Mouse (Mus musculus): ENCODE measurements at regions not wholly inside any gene's neighbourhood (a gene's known extent, or its start where the extent isn't known, plus 50 kb on each side); places are given as distances from the start of the nearest gene placed in this dataset.
"Not testable (repeated sequence)": the region's sequence is repeated elsewhere in the genome, so short reads cannot be mapped to it uniquely, and the experiment has no call there.

DNA sequence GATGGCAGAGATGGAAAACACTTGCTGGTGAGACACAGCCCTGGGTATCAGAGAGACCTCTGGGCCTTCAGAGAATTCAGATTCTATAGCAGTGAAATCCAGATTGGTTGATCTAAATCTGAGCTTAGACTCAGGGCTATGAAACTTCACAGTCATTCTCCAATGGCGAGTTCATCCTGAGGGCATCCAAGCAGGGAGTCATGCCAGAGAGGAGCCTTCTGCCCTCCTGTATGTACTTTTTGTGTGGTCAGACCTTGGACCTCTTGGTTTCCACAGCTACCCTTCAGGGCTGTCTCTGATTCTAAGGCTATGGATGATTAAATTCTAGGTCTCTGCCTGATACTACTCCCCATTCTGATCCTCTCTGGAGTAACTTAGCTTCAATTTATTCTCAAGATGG, 122.0 kb upstream of the Mettl15 start:
- 74% methylated on average over 1 of the region's 1 CpGs for WGBS

DNA sequence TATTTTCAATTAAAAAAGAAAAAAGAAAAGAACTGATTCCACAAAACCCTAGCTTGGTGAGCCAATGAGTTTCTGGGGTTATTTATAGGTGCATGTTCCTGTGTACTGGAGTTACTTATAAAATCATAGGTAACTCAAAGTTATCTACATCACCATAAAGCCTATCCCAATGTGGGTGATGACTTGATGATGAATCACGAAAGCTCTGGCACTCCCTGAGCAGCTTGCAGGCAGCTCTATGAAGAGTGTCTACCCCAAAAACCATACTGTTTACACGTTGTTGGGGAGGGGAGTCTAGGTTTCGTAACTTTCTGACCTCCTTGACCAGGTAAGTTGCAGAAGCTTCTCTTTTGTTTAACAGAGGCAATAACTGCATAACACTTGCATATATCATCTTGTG, 123.7 kb upstream of the Mettl15 start:
- 76% methylated on average over 3 of the region's 3 CpGs for WGBS
- no peak for ATAC-seq (ENCODE audit: insufficient number of reproducible peaks, low FRiP score, low TSS enrichment, low read depth)

More for the DNA sequence above, 122.0 kb upstream of the Mettl15 start:
- DNase-seq (ENCODE audit: low spot score) (no peak), ATAC-seq (ENCODE audit: insufficient number of reproducible peaks, low FRiP score, low TSS enrichment, low read depth) (no peak)
- Histone ChIP-seq H3K4me1 (ENCODE audit: control insufficient read depth, insufficient read depth, low read length) (no peaks in the 10 kb centered on the region), H3K4me2 (ENCODE audit: low read depth, severe bottlenecking) (no peak overlapping the region), H3K4me3 (ENCODE audit: low read depth, low read length) (no peak overlapping the region), H3K36me3 (ENCODE audit: control insufficient read depth, insufficient read depth, low read length) (no peaks in the 10 kb centered on the region), H3K9me3 (ENCODE audit: control insufficient read depth, low read length) (no peaks in the 10 kb centered on the region), H3K27me3 (ENCODE audit: control insufficient read depth, insufficient read depth, low read length) (no peaks in the 10 kb centered on the region), H3K9ac (ENCODE audit: low read length) (no peak overlapping the region), H3K27ac (replicated peaks; ENCODE audit: low read depth, low read length) (no peak overlapping the region)

DNA sequence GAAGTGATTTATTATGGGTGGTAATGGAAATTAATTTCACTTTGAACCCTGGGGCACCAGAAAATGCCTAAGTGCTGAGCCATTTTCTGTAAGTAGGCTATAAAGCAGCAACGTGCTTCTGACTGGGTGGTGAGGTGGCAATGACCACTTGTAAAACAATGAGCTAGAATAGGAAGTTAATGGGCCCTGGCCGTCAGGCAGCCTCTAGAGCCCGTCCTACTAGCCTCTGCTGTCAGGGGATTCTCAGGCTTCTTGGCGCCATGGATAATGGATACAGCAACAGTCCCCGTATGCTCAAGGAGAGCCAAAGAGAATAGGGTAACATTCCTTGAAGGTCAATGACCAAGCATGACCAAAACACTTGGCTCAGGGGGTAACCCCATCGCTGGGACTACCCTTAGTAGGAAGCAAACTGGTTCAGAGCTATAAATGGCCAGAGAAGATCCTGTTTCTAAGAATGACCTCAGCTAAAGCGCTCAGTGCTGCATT, 126.1 kb upstream of the Mettl15 start:
- ATAC-seq (ENCODE audit: insufficient number of reproducible peaks, low FRiP score, low TSS enrichment, low read depth) (no peak), DNase-seq (ENCODE audit: low spot score) (peak; percentile 32)
- H3K27me3 ChIP-seq (ENCODE audit: control insufficient read depth, insufficient read depth, low read length) = no peaks in the 10 kb centered on the region
- no peaks in the 10 kb centered on the region for H3K36me3 ChIP-seq (ENCODE audit: control insufficient read depth, insufficient read depth, low read length)
- no peaks in the 10 kb centered on the region for H3K9me3 ChIP-seq (ENCODE audit: control insufficient read depth, low read length)
- no peaks in the 10 kb centered on the region for H3K4me1 ChIP-seq (ENCODE audit: control insufficient read depth, insufficient read depth, low read length)
- 42% methylated on average over 7 of the region's 7 CpGs for WGBS
- H3K9ac ChIP-seq (ENCODE audit: low read length) = no peak overlapping the region
- no peak overlapping the region for H3K4me2 ChIP-seq (ENCODE audit: low read depth, severe bottlenecking)
- no peak overlapping the region for H3K4me3 ChIP-seq (ENCODE audit: low read depth, low read length)
- H3K27ac ChIP-seq (replicated peaks; ENCODE audit: low read depth, low read length) = no peak overlapping the region

More for the DNA sequence above, 123.7 kb upstream of the Mettl15 start:
- Histone ChIP-seq H3K27ac (replicated peaks; ENCODE audit: low read depth, low read length) (no peak overlapping the region), H3K4me1 (ENCODE audit: control insufficient read depth, insufficient read depth, low read length) (no peaks in the 10 kb centered on the region), H3K4me2 (ENCODE audit: low read depth, severe bottlenecking) (no peak overlapping the region), H3K27me3 (ENCODE audit: control insufficient read depth, insufficient read depth, low read length) (no peaks in the 10 kb centered on the region), H3K9ac (ENCODE audit: low read length) (no peak overlapping the region), H3K4me3 (ENCODE audit: low read depth, low read length) (no peak overlapping the region), H3K9me3 (ENCODE audit: control insufficient read depth, low read length) (no peaks in the 10 kb centered on the region), H3K36me3 (ENCODE audit: control insufficient read depth, insufficient read depth, low read length) (no peaks in the 10 kb centered on the region)
- DNase-seq (ENCODE audit: low spot score) = no peak

DNA sequence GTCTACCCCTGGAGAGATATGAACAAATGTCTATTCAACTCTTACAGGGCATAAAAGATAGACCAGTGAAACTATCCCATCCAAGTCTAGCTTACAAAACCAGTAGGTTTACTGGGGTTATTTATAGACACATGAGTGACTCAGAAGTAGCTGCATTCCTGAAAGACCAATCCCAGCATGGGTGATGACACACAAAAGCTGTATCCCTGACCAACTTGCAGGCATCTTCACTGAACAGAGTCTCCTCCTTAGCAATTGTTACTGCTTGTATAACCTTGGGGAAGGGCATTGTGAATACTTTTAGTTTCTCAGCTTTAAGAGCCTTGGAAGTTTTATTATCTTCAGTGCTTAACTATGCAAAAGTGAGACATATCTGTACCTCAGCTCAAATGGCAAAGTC, 139.6 kb upstream of the Mettl15 start:
- H3K27ac ChIP-seq (replicated peaks; ENCODE audit: low read depth, low read length) = no peak overlapping the region
- no peak overlapping the region for H3K4me3 ChIP-seq (ENCODE audit: low read depth, low read length)
- no peak for ATAC-seq (ENCODE audit: insufficient number of reproducible peaks, low FRiP score, low TSS enrichment, low read depth)
- H3K27me3 ChIP-seq (ENCODE audit: control insufficient read depth, insufficient read depth, low read length) = no peaks in the 10 kb centered on the region
- H3K4me1 ChIP-seq (ENCODE audit: control insufficient read depth, insufficient read depth, low read length) = no peaks in the 10 kb centered on the region
- H3K36me3 ChIP-seq (ENCODE audit: control insufficient read depth, insufficient read depth, low read length) = no peaks in the 10 kb centered on the region
- H3K9ac ChIP-seq (ENCODE audit: low read length) = no peak overlapping the region
- no peaks in the 10 kb centered on the region for H3K9me3 ChIP-seq (ENCODE audit: control insufficient read depth, low read length)
- H3K4me2 ChIP-seq (ENCODE audit: low read depth, severe bottlenecking) = no peak overlapping the region
- DNase-seq (ENCODE audit: low spot score) = no peak

DNA sequence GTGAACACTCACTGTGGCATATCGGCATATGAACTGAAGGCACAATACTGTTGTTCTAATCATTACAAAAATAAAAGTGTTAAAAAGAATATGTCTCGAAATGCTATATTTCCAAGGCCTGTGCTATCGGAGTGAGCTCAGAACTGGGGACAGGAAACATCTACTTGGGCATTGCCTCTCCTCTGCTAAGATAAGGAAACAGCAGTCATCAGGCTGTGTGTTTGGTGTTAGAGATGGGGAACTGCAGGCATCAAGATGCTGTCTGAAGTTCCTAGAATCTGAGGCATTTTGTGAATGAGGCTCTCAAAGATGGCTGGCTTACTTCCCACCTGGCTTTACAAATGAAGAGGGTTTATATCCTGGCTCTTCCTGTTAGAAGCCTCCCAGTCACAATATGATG, 150.6 kb upstream of the Mettl15 start:
- WGBS = 92% methylated on average over 3 of the region's 3 CpGs
- Histone ChIP-seq H3K27me3 (ENCODE audit: control insufficient read depth, insufficient read depth, low read length) (no peaks in the 10 kb centered on the region), H3K9me3 (ENCODE audit: control insufficient read depth, low read length) (no peaks in the 10 kb centered on the region), H3K27ac (replicated peaks; ENCODE audit: low read depth, low read length) (no peak overlapping the region), H3K4me1 (ENCODE audit: control insufficient read depth, insufficient read depth, low read length) (no peaks in the 10 kb centered on the region), H3K4me2 (ENCODE audit: low read depth, severe bottlenecking) (no peak overlapping the region), H3K4me3 (ENCODE audit: low read depth, low read length) (no peak overlapping the region), H3K36me3 (ENCODE audit: control insufficient read depth, insufficient read depth, low read length) (no peaks in the 10 kb centered on the region), H3K9ac (ENCODE audit: low read length) (no peak overlapping the region)
- DNase-seq (ENCODE audit: low spot score) (no peak), ATAC-seq (ENCODE audit: insufficient number of reproducible peaks, low FRiP score, low TSS enrichment, low read depth) (no peak)

DNA sequence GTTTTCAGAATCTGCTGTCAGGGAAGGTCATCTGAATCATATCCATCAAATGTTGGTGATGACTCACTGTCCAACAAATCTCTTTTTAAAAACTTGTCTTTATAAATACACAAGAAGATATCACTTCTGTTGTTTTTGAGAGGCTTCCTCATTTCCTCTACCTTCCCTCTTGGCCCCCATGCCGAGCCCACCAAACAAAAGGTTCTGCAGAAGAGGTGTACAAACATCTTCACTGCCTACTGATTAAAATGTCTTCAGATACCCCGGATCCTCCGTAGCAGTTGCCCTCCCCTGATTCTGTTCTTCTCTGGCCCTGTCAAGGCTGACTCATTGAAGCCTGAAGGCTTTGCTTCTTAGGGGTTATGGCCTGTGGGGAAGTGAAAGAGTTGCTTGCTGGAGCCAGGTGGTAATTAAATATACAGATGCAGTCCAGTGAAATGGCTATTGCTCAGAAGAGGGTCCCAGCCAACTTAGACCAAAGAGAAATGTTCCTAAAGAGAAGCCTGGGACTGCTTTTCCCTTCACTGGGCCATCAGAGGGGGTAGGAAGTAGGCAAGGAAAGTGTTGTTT, 162.1 kb upstream of the Mettl15 start:
- Histone ChIP-seq H3K36me3 (ENCODE audit: control insufficient read depth, insufficient read depth, low read length) (no peaks in the 10 kb centered on the region), H3K4me1 (ENCODE audit: control insufficient read depth, insufficient read depth, low read length) (no peaks in the 10 kb centered on the region), H3K27me3 (ENCODE audit: control insufficient read depth, insufficient read depth, low read length) (no peaks in the 10 kb centered on the region), H3K4me3 (ENCODE audit: low read depth, low read length) (no peak overlapping the region), H3K9ac (ENCODE audit: low read length) (no peak overlapping the region), H3K27ac (replicated peaks; ENCODE audit: low read depth, low read length) (no peak overlapping the region), H3K4me2 (ENCODE audit: low read depth, severe bottlenecking) (no peak overlapping the region), H3K9me3 (ENCODE audit: control insufficient read depth, low read length) (no peaks in the 10 kb centered on the region)
- DNase-seq (ENCODE audit: low spot score) = no peak
- 84% methylated on average over 3 of the region's 3 CpGs for WGBS
- no peak for ATAC-seq (ENCODE audit: insufficient number of reproducible peaks, low FRiP score, low TSS enrichment, low read depth)

DNA sequence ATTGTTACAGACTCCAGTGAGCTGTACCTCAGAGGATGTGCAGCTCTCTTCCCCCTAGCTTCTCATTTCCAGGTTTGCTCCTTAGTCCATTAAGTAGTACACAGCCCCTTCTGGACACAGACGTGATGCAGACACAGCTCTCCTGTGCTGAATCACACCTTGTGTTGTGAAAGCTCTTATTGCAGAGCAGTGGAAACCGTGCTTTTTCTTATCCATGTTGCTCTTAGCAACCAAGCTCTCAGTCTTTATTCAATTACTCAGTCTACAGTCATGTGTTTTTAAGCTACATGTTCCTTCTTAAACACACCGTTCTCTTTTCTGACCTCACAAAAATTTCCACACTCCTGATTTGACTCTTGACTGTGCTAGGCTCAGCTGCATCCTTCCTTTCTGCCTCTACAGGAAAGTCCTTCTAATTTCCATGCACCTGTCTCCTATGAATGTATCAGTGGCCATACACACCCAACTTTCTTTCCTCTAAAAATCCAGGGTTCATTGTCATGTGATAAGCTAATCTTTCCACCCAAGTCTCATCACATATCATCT, 163.0 kb upstream of the Mettl15 start:
- no peak overlapping the region for H3K4me3 ChIP-seq (ENCODE audit: low read depth, low read length)
- 75% methylated on average over 3 of the region's 3 CpGs for WGBS
- ATAC-seq (ENCODE audit: insufficient number of reproducible peaks, low FRiP score, low TSS enrichment, low read depth) (no peak), DNase-seq (ENCODE audit: low spot score) (no peak)
- no peaks in the 10 kb centered on the region for H3K36me3 ChIP-seq (ENCODE audit: control insufficient read depth, insufficient read depth, low read length)
- no peak overlapping the region for H3K4me2 ChIP-seq (ENCODE audit: low read depth, severe bottlenecking)
- H3K27ac ChIP-seq (replicated peaks; ENCODE audit: low read depth, low read length) = no peak overlapping the region
- H3K4me1 ChIP-seq (ENCODE audit: control insufficient read depth, insufficient read depth, low read length) = no peaks in the 10 kb centered on the region
- no peaks in the 10 kb centered on the region for H3K9me3 ChIP-seq (ENCODE audit: control insufficient read depth, low read length)
- H3K9ac ChIP-seq (ENCODE audit: low read length) = no peak overlapping the region
- no peaks in the 10 kb centered on the region for H3K27me3 ChIP-seq (ENCODE audit: control insufficient read depth, insufficient read depth, low read length)

DNA sequence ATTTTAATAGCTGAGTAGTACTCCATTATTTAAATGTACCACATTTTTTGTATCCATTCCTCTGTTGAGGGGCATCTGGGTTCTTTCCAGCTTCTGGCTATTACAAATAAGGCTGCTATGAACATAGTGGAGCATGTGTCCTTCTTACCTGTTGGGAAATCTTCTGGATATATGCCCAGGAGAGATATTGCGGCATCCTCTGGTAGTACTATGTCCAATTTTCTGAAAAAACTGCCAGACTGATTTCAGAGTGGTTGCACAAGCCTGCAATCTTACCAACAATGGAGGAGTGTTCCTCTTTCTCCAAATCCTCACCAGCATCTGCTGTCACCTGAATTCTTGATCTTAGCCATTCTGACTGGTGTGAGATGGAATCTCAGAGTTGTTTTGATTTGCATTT, 181.7 kb upstream of the Mettl15 start:
- not testable (repeated sequence) for ATAC-seq (ENCODE audit: insufficient number of reproducible peaks, low FRiP score, low TSS enrichment, low read depth); H3K9ac ChIP-seq (ENCODE audit: low read length)

DNA sequence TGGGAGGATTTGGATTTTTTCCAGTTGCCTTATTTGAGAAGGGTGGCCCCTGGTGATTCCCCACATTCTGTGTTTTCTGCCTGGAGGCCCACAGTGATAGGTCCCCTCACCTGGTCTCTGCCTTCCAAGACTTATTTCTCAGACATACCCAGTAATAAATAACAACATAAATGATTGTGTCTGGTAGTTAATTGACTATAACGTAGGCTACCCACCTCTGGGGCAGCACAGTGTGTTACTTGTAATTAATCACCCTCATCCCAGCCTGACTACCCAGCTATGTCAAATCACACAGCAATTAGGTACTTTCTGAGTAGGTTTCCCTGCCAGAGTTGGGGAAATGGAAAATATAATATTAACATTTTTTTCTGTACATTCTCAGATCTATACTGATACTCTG, 190.2 kb upstream of the Bdnf start:
- H3K36me3 ChIP-seq (ENCODE audit: control insufficient read depth, insufficient read depth, low read length) = no peaks in the 10 kb centered on the region
- 34% methylated on average over 1 of the region's 1 CpGs for WGBS
- H3K4me3 ChIP-seq (ENCODE audit: low read depth, low read length) = no peak overlapping the region
- H3K4me1 ChIP-seq (ENCODE audit: control insufficient read depth, insufficient read depth, low read length) = no peaks in the 10 kb centered on the region
- no peak overlapping the region for H3K4me2 ChIP-seq (ENCODE audit: low read depth, severe bottlenecking)
- H3K27me3 ChIP-seq (ENCODE audit: control insufficient read depth, insufficient read depth, low read length) = no peaks in the 10 kb centered on the region
- H3K9me3 ChIP-seq (ENCODE audit: control insufficient read depth, low read length) = no peaks in the 10 kb centered on the region
- no peak overlapping the region for H3K9ac ChIP-seq (ENCODE audit: low read length)
- no peak overlapping the region for H3K27ac ChIP-seq (replicated peaks; ENCODE audit: low read depth, low read length)
- DNase-seq (ENCODE audit: low spot score) (no peak), ATAC-seq (ENCODE audit: insufficient number of reproducible peaks, low FRiP score, low TSS enrichment, low read depth) (no peak)

More for the DNA sequence above, 181.7 kb upstream of the Mettl15 start:
- not testable (repeated sequence) for H3K9me3 ChIP-seq (ENCODE audit: control insufficient read depth, low read length); H3K27ac ChIP-seq (replicated peaks; ENCODE audit: low read depth, low read length); H3K4me3 ChIP-seq (ENCODE audit: low read depth, low read length); H3K4me2 ChIP-seq (ENCODE audit: low read depth, severe bottlenecking); H3K4me1 ChIP-seq (ENCODE audit: control insufficient read depth, insufficient read depth, low read length); H3K36me3 ChIP-seq (ENCODE audit: control insufficient read depth, insufficient read depth, low read length); DNase-seq (ENCODE audit: low spot score); H3K27me3 ChIP-seq (ENCODE audit: control insufficient read depth, insufficient read depth, low read length)
- WGBS = 93% methylated on average over 1 of the region's 1 CpGs
